Mouse (Mus musculus): ENCODE results near the gene Kpnb1.

- TF ChIP-seq TAL1 (IDR thresholded peaks at IDR 0.05; ENCODE audit: low read length) (no peak), GATA1 (IDR thresholded peaks at IDR 0.05; ENCODE audit: low read length) (no peak)
Measured at GRCm38 (mm10) chr11:97229396-97229795, 41.7 kb upstream of the Kpnb1 start.
